ENCODE assay signal across 10 mouse cellular contexts in the genomic region with DNA sequence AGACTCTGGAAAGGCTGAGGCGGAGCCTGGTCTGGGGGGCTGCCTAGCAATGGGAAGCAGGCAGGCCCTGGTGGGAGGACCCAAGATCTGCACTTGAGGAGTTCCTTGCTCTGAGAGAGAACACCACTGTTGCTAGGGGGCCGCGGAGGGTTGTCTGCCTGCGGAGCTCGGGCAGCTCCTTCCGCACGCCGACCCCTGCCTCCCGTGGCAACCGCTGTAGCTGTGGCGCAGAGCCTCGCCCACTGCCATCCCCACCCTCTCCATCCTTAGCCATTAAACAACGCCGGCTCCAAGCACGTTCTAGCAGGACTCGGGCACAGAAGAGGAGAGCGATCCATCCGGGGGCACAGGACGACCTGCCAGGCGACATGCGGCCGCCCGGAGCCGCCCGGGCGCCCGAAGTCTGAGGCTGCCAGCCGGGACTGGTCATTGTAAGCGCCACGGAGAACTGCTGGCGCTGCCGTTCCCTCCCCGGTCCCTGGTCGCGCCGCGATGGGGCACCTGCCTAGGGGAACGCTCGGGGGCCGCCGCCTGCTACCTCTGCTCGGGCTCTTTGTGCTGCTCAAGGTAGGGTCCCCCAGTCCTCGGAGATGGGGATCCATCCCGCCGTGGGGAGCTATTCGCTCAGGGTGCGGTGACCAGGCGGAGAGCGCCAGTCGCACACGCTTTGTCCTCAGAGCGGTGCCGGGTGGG. TPM values are rescaled to one million over a fixed set of nuclear protein-coding genes. Genes with fewer than 3 reads are reported as not detected.
DNase-seq lines count a peak whose midpoint lies in the region; ATAC-seq and TF ChIP-seq lines count a peak whose summit lies in the region.
"Had no signal": no experiment of that assay in that cellular context is flagged by ENCODE, and none has a peak within 500 bp of the region (broad histone marks: within the 10 kb centered on the region; RNA-seq: fewer than 3 reads in every experiment).

A gene (plus strand): TSS at position 126 of the 693 bp plus-strand sequence.

- WGBS in embryonic facial prominence, embryonic 13.5 days = under 1% methylated on average over 52 of the region's 53 CpGs
- WGBS in intestine, embryonic 14.5 days = under 1% methylated on average over 44 of the region's 53 CpGs
- under 1% methylated on average over 53 of the region's 53 CpGs for WGBS in limb, embryonic 13.5 days

- peaks cover 27% of the 10 kb centered on the region for H3K27me3 ChIP-seq in E14TG2a.4 (ENCODE audit: insufficient read depth, low read length)
- peaks cover 34% of the 10 kb centered on the region for H3K27me3 ChIP-seq in embryonic facial prominence, embryonic 13.5 days
- H3K27me3 ChIP-seq in intestine, embryonic 14.5 days (replicated peaks; ENCODE audit: control insufficient read depth, insufficient read depth, low read length) = peaks cover 32% of the 10 kb centered on the region
- H3K27me3 ChIP-seq in limb, embryonic 13.5 days = peaks cover 47% of the 10 kb centered on the region

- peak within 1 kb of the TSS; percentile 84 for H3K4me3 ChIP-seq in E14TG2a.4 (replicated peaks; ENCODE audit: low read length)
- H3K4me3 ChIP-seq in embryonic facial prominence, embryonic 13.5 days = peak within 1 kb of the TSS; percentile 53
- H3K4me3 ChIP-seq in intestine, embryonic 14.5 days (ENCODE audit: low read depth, low read length) = peak within 1 kb of the TSS; percentile 41
- peak within 1 kb of the TSS; percentile 46 for H3K4me3 ChIP-seq in limb, embryonic 13.5 days

- H3K4me2 ChIP-seq in embryonic facial prominence, embryonic 13.5 days = peak within 1 kb of the TSS; percentile 96
- peak within 1 kb of the TSS; percentile 85 for H3K4me2 ChIP-seq in intestine, embryonic 14.5 days (ENCODE audit: low read length)
- peak within 1 kb of the TSS; percentile 79 for H3K4me2 ChIP-seq in limb, embryonic 13.5 days (replicated peaks)

- H3K36me3 ChIP-seq in E14TG2a.4 (ENCODE audit: insufficient read depth, low read length) = no peaks in the 10 kb centered on the region
- no peaks in the 10 kb centered on the region for H3K36me3 ChIP-seq in embryonic facial prominence, embryonic 13.5 days
- no peaks in the 10 kb centered on the region for H3K36me3 ChIP-seq in intestine, embryonic 14.5 days (ENCODE audit: control insufficient read depth, insufficient read depth, low read length)
- H3K36me3 ChIP-seq in limb, embryonic 13.5 days = no peaks in the 10 kb centered on the region

- H3K4me1 ChIP-seq in E14TG2a.4 (replicated peaks; ENCODE audit: low read depth, low read length) = peaks cover 5% of the 10 kb centered on the region; the same call in 1 of the 2 replicates
- peaks cover 11% of the 10 kb centered on the region for H3K4me1 ChIP-seq in embryonic facial prominence, embryonic 13.5 days
- H3K4me1 ChIP-seq in intestine, embryonic 14.5 days (replicated peaks; ENCODE audit: control insufficient read depth, insufficient read depth, low read length) = no peaks in the 10 kb centered on the region; the same call in 1 of the 2 replicates
- H3K4me1 ChIP-seq in limb, embryonic 13.5 days = peaks cover 11% of the 10 kb centered on the region

- H3K9ac ChIP-seq in embryonic facial prominence, embryonic 13.5 days = peak within 1 kb of the TSS; percentile 64
- H3K9ac ChIP-seq in intestine, embryonic 14.5 days (ENCODE audit: low read length) = peak within 1 kb of the TSS; percentile 38
- peak within 1 kb of the TSS; percentile 50; the same call in 1 of the 2 replicates for H3K9ac ChIP-seq in limb, embryonic 13.5 days
- H3K9ac ChIP-seq: liver, embryonic 14.5 days had no signal

- H3K27ac ChIP-seq in embryonic facial prominence, embryonic 13.5 days = no peak within 1 kb of the TSS
- H3K27ac ChIP-seq in intestine, embryonic 14.5 days (ENCODE audit: low read depth) = no peak within 1 kb of the TSS
- no peak within 1 kb of the TSS for H3K27ac ChIP-seq in limb, embryonic 13.5 days
- H3K27ac ChIP-seq: liver, embryonic 14.5 days had no signal

- TF ChIP-seq CTCF in E14TG2a.4 (conservative IDR thresholded peaks at IDR 0.05; ENCODE audit: low read length) = no peak

- 0 out of 2 replicates have a peak, but pooled peaks have one; percentile 11 for ATAC-seq in cerebellum, adult (ENCODE audit: insufficient number of reproducible peaks, low FRiP score, low TSS enrichment)
- peak; percentile 52; the same call in 1 of the 2 replicates for ATAC-seq in embryonic facial prominence, embryonic 13.5 days (ENCODE audit: insufficient number of reproducible peaks, insufficient read depth, low FRiP score, low TSS enrichment, low read depth)
- peak; percentile 74 for ATAC-seq in intestine, embryonic 14.5 days (replicated peaks; ENCODE audit: low FRiP score, low TSS enrichment, low read depth)
- peak; percentile 75; the same call in 1 of the 2 replicates for ATAC-seq in limb, embryonic 13.5 days (ENCODE audit: low FRiP score, low read depth)

- H3K9me3 ChIP-seq in E14TG2a.4 (ENCODE audit: low read length) = no peaks in the 10 kb centered on the region
- H3K9me3 ChIP-seq in embryonic facial prominence, embryonic 13.5 days = no peaks in the 10 kb centered on the region
- no peaks in the 10 kb centered on the region for H3K9me3 ChIP-seq in intestine, embryonic 14.5 days (ENCODE audit: control insufficient read depth, low read length)
- no peaks in the 10 kb centered on the region for H3K9me3 ChIP-seq in limb, embryonic 13.5 days

- DNase-seq in cerebellum, adult 9-11 months = no peak
- peak; percentile 69 for DNase-seq in intestine, embryonic 14.5 days (ENCODE audit: low spot score)
- peak; percentile 80 for DNase-seq in retina, postnatal 1 day
- no peak for DNase-seq in spleen, postnatal 10 days (ENCODE audit: low spot score in 2 of 2)

RNA-seq across cellular contexts. Expression of the gene that starts here (rescaled TPM):
- 1.9 and 2.3 TPM in 2 replicates for polyA plus RNA-seq in embryonic facial prominence, embryonic 13.5 days (2015; fragmentation: Nextera tagmentation; extraction: Ambion mirVana)
- polyA plus RNA-seq in intestine, embryonic 14.5 days (2014; fragmentation: Nextera tagmentation; extraction: Ambion mirVana) = 3.4 and 3.6 TPM in 2 replicates
- polyA plus RNA-seq in limb, embryonic 13.5 days (2015; fragmentation: Nextera tagmentation; extraction: Ambion mirVana) = 1.8 TPM in 2 replicates
- polyA plus RNA-seq: C2C12 had no signal

Comparison
In these comparisons a context has a peak if more than half of its experiments do, and no peak if none do; other contexts are left out.
1. ATAC-seq: peak in every context shown above with its lines; median percentile 75 in limb, embryonic 13.5 days; 74 in intestine, embryonic 14.5 days; 52 in embryonic facial prominence, embryonic 13.5 days; 11 in cerebellum, adult.
2. DNase-seq: peak in intestine, embryonic 14.5 days (single experiment) and retina, postnatal 1 day (single experiment); none in cerebellum, adult 9-11 months (single experiment) and spleen, postnatal 10 days (0 of 2).
3. Peak in every context shown above with its lines, with median percentiles within 50 percentile points of each other: H3K4me3 ChIP-seq, H3K4me2 ChIP-seq and H3K9ac ChIP-seq.